Mouse (Mus musculus): ENCODE measurements at regions not wholly inside any gene's neighbourhood (a gene's known extent, or its start where the extent isn't known, plus 50 kb on each side); places are given as distances from the start of the nearest gene placed in this dataset.

DNA sequence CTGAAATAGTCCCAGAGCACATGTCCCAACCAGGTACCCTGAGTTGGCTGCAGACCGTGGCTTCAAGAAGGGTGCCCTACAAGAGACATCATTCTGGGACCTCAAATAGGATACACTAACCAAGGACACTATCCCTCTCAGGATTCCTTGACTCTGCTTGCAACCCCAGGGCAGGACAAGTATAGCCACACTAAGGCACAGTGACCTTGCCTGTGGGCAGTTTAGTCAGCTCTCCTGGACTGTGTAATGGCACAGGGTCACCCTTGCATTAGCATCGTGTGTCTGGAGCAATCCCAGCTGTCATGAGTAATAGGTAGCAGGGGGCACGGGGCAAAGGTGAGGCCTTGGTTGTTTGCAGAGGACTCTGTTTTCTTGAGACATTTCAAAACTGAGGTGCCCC is 260.9 kb upstream of the Cdh4 start:
- DNase-seq, result no peak

DNA sequence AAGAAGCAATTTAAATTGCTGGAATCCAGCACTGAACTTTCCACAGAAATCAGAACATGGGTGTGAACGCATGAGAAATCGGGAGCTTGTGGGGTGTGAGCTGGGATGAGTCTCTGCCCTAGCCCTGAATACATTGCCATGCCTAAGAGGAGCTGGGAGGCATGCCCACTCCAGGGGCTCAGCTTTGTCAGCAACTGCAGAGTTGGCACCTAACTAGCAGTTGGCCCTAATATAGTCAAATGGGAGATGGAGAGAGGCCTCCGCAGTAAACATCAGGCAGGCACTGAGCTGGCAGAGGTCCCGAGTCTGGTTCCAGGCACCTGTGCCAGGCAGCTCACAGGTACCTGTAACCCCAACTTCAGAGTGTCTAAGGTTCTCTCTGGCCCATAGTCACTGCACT is 260.1 kb upstream of the Cdh4 start:
- no peak for DNase-seq
- intact Hi-C loops (cut with DNase I), result no loop called here

More for the DNA sequence above, 260.9 kb upstream of the Cdh4 start:
- intact Hi-C loops (cut with DNase I), result no loop called here

DNA sequence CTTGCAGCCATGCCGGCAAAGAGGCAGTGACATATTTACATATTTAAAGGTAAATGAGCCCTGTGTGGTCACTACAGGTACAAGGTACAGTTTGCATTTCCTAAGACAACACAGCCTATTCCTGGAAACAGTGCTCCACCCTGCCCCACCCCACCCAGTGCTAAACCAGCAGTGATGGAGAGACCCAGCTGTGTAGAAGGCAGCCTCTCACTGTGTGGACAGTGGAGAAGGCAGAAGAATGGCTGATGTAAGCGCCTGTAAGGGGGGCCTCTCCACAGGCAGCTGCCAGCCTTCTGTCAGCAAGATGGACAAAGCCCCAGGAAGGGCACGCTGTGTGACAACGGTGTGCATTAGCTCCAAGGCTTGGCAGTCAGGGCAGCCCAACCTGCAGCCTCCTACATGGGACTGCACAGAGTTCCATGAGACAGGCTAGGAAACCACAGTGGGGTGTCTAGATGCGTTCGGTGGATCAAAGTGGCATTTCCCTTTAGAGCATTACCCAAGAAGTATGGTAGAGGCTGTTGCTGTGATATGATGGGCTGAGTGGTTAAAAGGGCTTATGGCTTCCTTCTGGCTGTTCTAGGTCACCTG is 249.2 kb upstream of the Cdh4 start:
- DNase-seq, result no peak
- intact Hi-C loops (cut with DNase I), result no loop called here

DNA sequence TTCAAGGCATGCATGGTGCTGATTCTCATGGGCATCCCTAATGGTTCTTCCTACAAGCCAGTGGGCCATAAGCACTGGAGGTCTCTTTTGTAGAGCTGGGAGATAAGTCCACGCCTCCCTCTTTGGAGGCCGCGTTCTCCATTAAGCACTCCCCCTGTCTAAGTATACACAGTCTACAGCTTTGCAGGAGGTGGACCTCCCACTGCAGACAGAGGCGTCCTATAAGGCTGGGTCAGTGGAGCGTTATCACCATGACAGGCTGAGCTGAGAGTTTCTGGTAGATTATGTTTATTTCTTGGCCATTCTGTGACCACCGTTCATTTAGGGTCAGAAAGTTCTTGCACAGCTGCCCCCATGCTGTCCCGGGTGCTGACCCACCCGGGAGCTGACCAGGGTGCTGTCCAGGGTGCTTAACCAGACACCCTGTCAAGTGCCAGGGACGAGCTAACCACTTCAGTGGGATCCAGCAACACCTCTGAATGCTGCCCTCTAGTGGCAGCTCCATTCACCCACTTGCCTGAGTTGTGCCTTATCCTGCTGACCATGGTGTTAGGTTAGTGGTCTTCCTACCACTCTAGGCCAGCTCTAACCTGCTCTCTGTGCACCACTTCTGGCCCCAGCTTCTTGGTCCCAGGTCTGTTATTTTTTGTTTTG is 248.6 kb upstream of the Cdh4 start:
- intact Hi-C loops (cut with DNase I), result no loop called here

DNA sequence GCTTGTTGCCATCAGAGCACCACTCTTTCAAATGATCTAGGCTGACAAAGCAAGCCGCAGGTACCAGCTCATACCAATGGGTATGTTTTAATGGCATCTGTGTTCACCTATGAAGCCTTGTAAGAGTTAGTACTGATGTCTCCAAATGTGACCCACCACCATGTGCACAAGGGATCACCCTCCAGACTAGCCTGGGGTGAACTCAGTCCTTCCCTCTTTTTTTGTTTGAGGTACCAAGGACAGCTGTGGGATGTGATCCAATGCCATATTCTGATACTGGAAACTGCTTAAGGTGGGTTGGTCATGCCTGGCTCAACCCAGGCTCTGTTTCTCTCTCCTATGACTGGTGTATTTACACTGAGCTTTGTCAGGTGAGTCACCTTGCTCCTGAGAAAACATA is 244.8 kb upstream of the Cdh4 start:
- intact Hi-C loops (cut with DNase I), result no loop called here
- no peak for DNase-seq

More for the DNA sequence above, 248.6 kb upstream of the Cdh4 start:
- peak; percentile 29 to 61 for DNase-seq

DNA sequence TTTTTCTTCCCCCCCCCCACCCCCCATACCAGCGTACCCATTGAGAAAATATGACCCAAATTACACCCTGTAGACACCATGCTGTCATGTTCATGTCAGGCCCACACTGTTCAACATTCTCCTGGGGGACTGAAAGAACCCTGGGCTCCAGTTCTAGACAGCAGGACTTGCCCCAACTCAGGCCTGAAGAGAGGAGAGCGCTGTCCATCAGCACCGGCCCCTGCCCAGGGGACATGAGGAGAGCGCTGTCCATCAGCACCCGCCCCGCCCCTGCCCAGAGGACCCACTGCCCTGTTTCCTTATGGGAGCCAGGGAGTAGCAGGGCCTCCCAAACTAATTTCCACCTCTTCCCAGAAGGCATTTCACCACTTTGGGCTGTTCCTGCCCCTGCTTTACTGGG is 241.7 kb upstream of the Cdh4 start:
- intact Hi-C loops (cut with DNase I), result no loop called here
- no peak for DNase-seq

DNA sequence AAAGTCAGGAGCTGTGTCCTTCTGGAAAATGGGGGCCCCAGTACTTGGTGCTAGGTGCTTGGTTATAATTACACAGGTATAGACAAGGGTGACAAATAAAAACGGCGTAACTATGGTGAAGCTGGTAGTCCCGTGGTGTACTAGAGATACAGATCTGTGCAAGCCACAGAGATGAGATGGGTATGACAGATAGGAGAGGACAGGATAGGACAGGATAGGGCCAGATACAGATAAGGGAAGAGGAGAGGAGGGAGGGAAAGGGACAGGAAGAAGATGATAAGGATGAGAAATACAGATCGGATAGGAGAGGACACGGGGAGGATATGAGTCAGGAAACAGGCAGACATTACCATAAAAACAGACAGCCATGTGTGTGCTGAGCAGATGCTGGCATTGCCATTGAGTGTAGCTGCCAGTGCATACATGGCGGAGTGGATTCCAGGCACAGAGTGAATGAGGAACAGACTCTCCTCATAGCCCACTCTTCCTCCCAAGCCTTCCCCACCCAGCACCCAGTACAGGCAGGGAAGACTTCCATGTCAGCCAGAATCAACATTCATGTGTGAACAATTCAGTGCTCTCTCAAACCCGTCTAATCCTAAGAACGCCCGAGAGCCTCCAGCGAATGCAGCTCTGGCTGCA is 231.9 kb upstream of the Cdh4 start:
- intact Hi-C loops (cut with DNase I), result no loop called here
- DNase-seq, result no peak

DNA sequence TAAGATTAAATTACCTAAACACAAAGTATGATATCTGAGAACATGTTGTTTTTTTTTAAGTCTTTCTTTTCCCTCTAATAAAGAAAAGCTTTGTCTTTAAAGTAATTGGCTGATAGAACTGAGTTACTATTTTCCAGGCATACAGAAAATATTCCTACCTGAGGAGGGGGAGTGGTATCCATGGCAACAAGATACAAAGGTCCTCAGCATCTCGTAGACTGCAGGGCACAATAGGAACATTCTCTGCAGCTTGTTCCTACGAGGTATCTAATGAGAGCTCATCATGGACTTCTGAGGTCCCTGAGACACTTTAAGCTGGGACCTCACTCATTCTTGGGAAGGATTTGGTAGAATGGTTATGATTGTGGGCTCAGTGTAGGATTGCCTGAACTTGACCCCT is 225.5 kb upstream of the Cdh4 start:
- intact Hi-C loops (cut with DNase I), result no loop called here
- DNase-seq, result no peak

DNA sequence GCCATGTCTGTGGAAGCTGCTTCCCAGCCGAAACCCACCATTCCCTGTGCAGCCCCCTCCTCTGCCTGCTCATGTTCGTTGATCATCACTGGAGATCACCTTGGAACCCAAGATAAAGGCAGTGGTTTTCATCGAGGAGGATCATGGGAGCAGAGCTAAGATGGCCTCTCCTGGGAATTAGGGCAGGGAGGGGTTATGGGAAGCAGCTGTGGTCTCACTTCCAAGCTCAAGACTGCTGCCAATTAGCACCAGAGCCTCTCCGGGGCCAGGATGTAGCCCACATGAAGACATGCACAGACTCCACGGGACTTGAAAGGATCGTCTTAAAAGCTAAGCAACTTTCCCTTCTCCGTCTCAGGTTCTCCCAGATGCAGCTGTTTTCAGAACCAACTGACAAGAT is 214.1 kb upstream of the Cdh4 start:
- DNase-seq, result no peak
- intact Hi-C loops (cut with DNase I), result no loop called here

DNA sequence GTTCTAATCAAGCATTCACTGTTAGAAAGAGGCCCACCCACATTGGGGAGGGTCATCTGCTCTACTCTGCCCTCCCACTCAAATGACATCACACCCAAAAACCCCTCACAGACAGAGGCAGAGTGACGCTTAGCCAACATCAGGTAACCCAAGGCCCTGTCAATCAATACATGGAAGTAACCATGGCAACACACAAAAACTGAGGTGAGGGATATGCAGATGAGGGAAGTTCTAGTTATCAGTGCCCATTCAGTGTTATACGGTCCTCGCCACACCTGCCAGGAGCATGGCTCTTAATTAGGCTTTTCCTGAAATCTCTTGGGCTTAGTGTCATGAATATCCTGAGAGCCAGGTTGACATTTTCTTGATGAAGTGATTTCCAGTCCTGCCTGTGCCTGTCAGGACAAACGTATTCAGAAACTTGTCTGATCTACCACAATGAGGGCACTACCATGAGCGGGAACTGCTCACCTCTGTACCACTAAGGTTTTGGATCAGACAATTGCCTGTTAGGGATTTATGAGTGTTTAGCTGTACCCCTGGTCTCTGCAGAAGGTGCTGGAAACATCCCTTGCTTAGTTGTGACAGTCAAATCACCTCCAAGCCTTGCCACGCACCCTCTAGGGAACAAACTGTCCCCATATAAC is 210.4 kb upstream of the Cdh4 start:
- DNase-seq, result no peak
- intact Hi-C loops (cut with DNase I), result no loop called here

DNA sequence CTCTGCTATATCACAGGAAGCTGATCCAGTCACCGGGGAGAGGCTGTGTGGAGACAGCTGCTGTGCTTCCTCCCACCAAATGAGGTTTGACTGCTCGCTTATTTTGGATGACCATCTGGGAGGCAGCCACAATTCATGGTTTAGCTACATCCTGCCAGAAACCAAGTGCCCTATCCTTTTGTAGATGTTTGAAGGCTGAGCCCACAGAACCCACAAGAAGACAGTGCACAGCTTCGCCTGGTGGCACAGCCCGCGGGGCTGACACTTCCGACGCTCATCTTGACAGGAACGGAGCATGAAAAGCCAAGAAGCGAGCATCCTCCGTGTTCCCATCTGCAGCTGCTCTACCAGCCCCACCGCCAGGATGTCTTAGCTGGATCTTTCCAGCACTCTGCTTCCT is 204.1 kb upstream of the Cdh4 start:
- intact Hi-C loops (cut with DNase I), result no loop called here
- DNase-seq, result no peak

DNA sequence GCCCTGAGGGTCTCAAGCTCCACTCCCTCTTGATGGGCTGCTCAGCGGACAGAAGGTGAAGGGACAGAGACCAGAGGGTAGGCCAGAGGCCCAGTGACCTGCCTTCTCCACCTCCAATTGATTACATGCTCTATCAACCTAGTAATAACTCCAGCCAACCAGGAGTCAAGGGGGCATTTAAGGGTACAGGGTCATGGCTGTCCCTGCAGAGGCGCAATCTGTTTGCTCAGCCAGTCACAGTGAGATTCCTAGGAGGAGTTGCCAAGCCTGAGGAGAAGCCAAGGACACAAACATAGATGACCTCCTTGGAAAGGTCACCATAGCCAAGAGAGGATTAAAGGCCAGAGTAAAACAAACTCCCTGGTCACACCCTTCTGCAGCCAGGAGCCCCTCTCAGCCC is 181.3 kb upstream of the Cdh4 start:
- intact Hi-C loops (cut with DNase I), result no loop called here
- DNase-seq, result no peak

DNA sequence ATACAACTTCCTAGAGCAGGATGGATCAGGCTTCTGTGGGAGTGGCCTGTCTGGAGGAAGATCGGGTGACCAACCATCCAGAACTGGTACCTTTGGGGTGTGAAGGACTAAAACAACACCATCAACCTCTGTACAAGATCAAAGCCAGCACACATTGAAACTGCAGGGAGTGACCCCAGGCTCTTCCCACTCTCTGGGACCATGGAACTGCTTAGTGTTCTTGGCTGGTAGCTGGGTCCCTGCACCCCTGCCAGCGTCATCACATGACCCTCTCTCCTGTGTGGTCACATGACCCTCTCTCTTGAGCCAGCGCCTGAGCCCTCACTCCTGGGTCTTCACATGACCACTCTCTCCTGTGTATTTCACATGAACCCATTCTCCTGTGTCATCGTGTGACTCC is 178.3 kb upstream of the Cdh4 start:
- intact Hi-C loops (cut with DNase I), result no loop called here

DNA sequence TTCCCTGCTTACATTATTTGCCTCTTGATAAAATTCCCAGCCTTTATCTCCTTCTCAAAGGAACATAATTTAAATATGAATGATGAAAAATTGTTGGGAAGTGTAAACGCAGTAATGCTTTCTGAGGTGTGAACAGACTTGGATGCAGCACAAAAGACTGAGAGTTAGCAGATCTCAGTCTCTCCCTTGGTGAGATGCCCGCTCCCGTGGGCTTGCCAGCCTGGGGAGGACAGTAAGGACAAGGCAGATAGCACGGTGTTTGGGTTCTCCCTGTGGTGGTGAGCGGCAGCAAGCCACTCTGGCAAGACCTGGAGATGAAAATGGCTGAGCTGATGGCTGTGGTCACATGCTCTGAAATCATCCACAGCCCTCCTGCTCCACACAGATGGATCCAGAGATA is 176.8 kb upstream of the Cdh4 start:
- DNase-seq, result no peak
- intact Hi-C loops (cut with DNase I), result no loop called here

More for the DNA sequence above, 178.3 kb upstream of the Cdh4 start:
- DNase-seq, result no peak

DNA sequence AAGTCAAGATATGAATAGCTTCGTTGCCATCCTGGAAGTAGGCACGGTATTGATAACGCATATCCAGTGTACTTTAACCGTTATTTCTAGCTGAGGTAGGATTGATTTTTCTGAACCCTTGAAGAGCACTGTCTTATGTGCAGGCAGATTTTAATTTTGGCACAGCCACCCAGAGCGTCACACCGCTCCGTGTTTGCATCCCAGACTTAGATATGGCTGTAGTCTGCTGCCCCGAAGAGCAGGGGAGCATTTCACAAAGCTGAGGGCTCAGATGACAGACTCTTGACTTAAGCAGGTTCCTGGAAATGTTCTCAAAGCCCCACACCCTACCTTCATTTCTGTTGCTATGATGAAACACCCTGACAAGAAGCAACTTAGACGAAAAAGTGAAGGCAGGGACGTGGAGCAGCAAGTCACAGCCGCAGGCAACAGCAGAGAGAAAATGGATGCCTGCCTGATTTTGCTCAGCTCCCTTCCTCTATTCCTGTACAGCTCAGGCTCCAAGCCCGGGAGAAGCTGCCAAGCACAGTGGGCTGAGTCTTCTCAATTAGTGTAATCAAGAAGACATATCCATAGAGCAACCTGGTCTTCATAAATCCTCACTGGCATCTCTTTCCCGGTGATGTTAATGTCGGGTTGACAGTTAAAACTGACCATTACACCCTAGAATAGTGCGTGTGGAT is 164.9 kb upstream of the Cdh4 start:
- intact Hi-C loops (cut with DNase I), result no loop called here
- DNase-seq, result no peak

DNA sequence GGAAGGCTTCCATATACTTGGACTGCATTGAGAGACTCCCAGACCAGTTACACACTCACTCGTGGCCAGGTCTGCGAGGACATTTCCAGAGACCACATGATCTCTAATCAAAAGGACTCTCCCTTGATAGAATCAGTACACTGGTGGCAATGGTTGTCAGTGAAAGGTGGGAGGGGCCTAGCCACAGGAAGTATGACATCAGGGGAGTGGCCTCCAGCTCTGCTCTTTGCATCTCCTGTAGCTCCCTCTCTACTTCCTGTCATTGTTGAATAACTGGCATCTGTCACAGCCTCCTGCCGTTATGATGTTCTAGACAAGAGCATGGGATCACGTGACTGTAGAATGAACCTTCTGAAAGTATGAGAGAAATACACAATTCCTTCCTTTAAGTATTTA is 164.3 kb upstream of the Cdh4 start:
- intact Hi-C loops (cut with DNase I), result no loop called here

DNA sequence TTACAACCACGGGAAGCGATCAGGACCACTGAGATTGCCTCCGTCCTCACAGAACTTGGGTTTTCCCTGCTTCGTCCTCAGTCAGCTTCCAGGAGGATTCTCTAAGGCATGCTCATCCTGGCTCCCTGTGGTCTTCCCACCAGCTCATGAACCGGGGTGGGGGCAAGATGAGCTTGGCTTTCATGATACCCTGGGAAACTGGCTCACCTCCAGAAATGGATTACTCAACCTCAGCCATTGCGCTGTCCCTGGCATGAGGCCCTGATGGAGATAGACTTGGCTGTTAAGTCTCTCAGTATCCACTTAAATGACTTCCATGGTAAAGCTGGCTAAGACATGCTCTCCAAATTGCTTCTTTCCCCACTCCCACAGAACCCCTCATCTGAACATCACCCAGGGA is 160.0 kb upstream of the Cdh4 start:
- intact Hi-C loops (cut with DNase I), result no loop called here
- no peak for DNase-seq

More for the DNA sequence above, 164.3 kb upstream of the Cdh4 start:
- DNase-seq, result no peak

DNA sequence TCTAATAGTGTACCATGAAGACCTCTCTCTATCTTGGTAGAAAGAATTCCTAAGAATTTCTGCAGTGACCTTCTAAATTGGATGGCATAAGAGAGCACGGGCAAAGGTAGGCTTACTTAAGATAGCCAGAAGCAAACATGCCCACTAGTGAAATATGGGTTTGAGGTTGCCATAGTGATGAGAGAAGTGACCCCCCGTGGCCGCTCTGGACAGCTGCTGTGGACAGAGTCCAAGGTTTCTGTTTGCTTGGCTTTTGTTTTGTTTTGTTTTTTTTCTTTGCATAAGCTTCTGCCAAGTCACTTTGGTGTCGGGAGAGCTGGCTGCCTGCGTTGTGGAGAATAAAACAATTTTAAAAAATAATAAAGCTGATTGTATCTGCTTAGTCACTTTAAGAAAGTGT is 151.8 kb upstream of the Cdh4 start:
- DNase-seq, result no peak

DNA sequence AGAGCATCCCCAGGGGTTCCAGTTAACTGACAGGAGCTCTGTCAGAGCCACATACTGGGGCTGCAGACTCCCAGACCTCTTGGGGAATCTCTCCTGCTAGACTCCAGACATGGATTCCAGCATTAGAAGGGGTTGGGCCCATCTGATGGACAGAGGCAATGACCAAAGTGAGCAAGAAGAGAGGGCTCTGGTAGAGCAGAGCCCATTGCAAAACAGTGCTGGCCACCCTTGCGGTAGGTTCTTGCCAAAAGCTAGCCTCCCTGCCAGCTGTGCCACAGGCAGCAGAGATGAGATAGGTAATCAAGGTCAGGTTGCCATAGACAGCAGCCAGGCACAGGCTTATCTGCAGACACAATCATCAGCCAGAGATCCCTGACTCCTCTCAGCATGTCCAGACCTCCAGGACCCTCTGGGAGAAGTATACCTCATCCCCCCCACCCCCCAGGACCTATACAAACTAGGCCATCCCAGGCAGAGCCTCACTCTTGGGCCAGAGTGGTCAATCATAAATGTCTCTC is 151.1 kb upstream of the Cdh4 start:
- intact Hi-C loops (cut with DNase I), result no loop called here
- no peak for DNase-seq

More for the DNA sequence above, 151.8 kb upstream of the Cdh4 start:
- intact Hi-C loops (cut with DNase I), result no loop called here

DNA sequence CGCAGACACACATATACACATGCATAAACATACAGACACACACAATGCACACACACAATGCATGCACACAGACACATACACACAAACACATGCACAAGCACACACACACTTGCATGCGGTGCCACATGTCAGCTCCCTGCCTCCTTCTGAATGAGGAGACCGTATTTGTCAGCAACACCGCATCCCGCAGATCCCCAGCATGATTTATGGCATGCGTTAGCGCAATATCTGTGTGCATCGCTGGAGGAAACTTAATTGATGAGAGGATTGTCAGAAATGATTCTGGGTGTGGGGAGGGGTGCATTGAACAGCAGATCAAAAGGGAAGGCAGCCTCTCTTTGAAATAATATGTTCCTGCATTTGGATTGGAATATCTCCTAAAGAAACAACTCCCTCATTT is 150.3 kb upstream of the Cdh4 start:
- intact Hi-C loops (cut with DNase I), result no loop called here
- no peak for DNase-seq

DNA sequence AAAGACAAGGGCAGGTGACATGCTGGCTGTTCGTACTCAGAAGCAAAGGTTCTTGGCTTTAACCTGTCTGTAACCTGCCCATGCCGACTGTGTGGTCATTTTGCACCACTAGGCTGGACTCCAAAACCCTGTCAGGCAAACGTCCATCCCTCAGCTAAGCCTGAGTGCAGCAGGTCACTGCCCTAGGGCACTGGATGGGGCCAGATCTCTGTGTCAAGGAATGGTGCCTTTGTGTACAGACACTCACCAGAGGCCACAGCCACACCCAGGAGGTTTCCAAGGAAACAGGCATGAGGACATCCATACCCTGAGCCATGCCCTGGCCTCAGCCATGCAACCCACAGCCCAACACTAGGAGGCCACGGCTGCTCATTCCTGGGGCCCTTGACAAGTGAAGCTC is 149.7 kb upstream of the Cdh4 start:
- no peak for DNase-seq
- intact Hi-C loops (cut with DNase I), result no loop called here

Data from gastrocnemius, postnatal 36 days (tissue).